Mouse (Mus musculus) left cerebral cortex, postnatal 14 days (tissue): ENCODE data around the gene Pwp2. TPM values are rescaled to one million over a fixed set of nuclear protein-coding genes. Genes with fewer than 3 reads are reported as not detected.

Source experiments
- DNase-seq, 2 experiments: peaks; one replicate each; pipeline ENCODE4 v3.0.0; 2021 to 2022; ENCODE audit warnings: low spot score in 2 of 2, mixed read lengths in 1 of 2
- intact Hi-C: fragments of 180-260 bp; cut with DNase I; formaldehyde crosslinking; loops from one replicate; pipeline ENCODE4 v1.15.1; 2025
- total RNA-seq, 2 experiments: library from RNA; stranded (reverse); gene quantifications; 2 replicates each; pipeline ENCODE4 v1.2.3; 2021

Gene Pwp2
- total RNA-seq, 2 experiments from 2014 or later, result 16.4 to 17.3 TPM

GRCm38 (mm10) chr10:78182321-78182720, 2.6 kb downstream of the Pwp2 start:
- DNase-seq, result no peak
- intact Hi-C loops, result no loop called here

GRCm38 (mm10) chr10:78174474-78174873, 10.5 kb downstream of the Pwp2 start:
- no peak for DNase-seq
- intact Hi-C loops, result no loop called here

- no peak for DNase-seq
- intact Hi-C loops, result no loop called here
Measured at GRCm38 (mm10) chr10:78171581-78171980, 13.4 kb downstream of the Pwp2 start.

GRCm38 (mm10) chr10:78171057-78171456, 13.9 kb downstream of the Pwp2 start:
- intact Hi-C loops, result no loop called here
- DNase-seq, result no peak

GRCm38 (mm10) chr10:78170445-78170844, 14.5 kb downstream of the Pwp2 start:
- DNase-seq, result no peak
- intact Hi-C loops, result no loop called here

- DNase-seq, result peak; percentile 99 to 100
- intact Hi-C loops, result no loop called here
Measured at GRCm38 (mm10) chr10:78169281-78170042, 15.5 kb downstream of the Pwp2 start, which contains the start of gene D10Jhu81e. TSS of gene D10Jhu81e (minus strand) at chr10:78169782.

- intact Hi-C loops, result no loop called here
- no peak for DNase-seq
Measured at GRCm38 (mm10) chr10:78168792-78169191, 16.2 kb downstream of the Pwp2 start.

- intact Hi-C loops, result no loop called here
- DNase-seq, result no peak
Measured at GRCm38 (mm10) chr10:78167775-78168174, 17.2 kb downstream of the Pwp2 start.

GRCm38 (mm10) chr10:78167333-78167732, 17.6 kb downstream of the Pwp2 start:
- DNase-seq, result no peak
- intact Hi-C loops, result no loop called here

GRCm38 (mm10) chr10:78165256-78166005, 19.5 kb downstream of the Pwp2 start:
- intact Hi-C loops, result no loop called here
- DNase-seq, result no peak

- intact Hi-C loops, result loop anchor here (5.0 kb wide), 1 partner anchor 137 kb away; no protein-coding TSS in a partner anchor
- no peak for DNase-seq
Measured at GRCm38 (mm10) chr10:78164786-78165185, 20.2 kb downstream of the Pwp2 start.

- DNase-seq, result peak; percentile 75 to 84
- intact Hi-C loops, result loop anchor here (5.0 kb wide), 1 partner anchor 137 kb away; no protein-coding TSS in a partner anchor
Measured at GRCm38 (mm10) chr10:78163923-78164322, 21.0 kb downstream of the Pwp2 start.

- DNase-seq, result no peak
- intact Hi-C loops, result loop anchor here (5.0 kb wide), 1 partner anchor 136 kb away; no protein-coding TSS in a partner anchor
Measured at GRCm38 (mm10) chr10:78163241-78163640, 21.7 kb downstream of the Pwp2 start.

GRCm38 (mm10) chr10:78162646-78163045, 22.3 kb downstream of the Pwp2 start:
- DNase-seq, result no peak
- intact Hi-C loops, result loop anchor here (5.0 kb wide), 1 partner anchor 135 kb away; no protein-coding TSS in a partner anchor

- intact Hi-C loops, result loop anchor here (5.0 kb wide), 1 partner anchor 134 kb away; no protein-coding TSS in a partner anchor
- DNase-seq, result no peak
Measured at GRCm38 (mm10) chr10:78161096-78161495, 23.9 kb downstream of the Pwp2 start.

- intact Hi-C loops, result loop anchor here (1.0 to 5.0 kb wide), 2 partner anchors 91 to 133 kb away; partner anchors contain the start of gene Icosl
Measured at GRCm38 (mm10) chr10:78160369-78161095, 24.4 kb downstream of the Pwp2 start.

GRCm38 (mm10) chr10:78159906-78160305, 25.0 kb downstream of the Pwp2 start:
- intact Hi-C loops, result loop anchor here (1.0 to 5.0 kb wide), 2 partner anchors 91 to 133 kb away; partner anchors contain the start of gene Icosl
- DNase-seq, result peak; percentile 88 to 90

More at GRCm38 (mm10) chr10:78160369-78161095, 24.4 kb downstream of the Pwp2 start:
- DNase-seq, result no peak

GRCm38 (mm10) chr10:78159252-78159878, 25.6 kb downstream of the Pwp2 start:
- intact Hi-C loops, result no loop called here
- peak in 1 of 2 experiments; percentile 55 for DNase-seq

- no peak for DNase-seq
- intact Hi-C loops, result no loop called here
Measured at GRCm38 (mm10) chr10:78158041-78158440, 26.9 kb downstream of the Pwp2 start.
